Mouse (Mus musculus) megakaryocyte-erythroid progenitor cell, adult 5-6 weeks (primary cell): ENCODE measurements around the gene Nt5c1b. TPM values are rescaled to one million over a fixed set of nuclear protein-coding genes. Genes with fewer than 3 reads are reported as not detected.

Experiments used
- total RNA-seq, 2 experiments: library from RNA; stranded (forward) in 1 of 2; stranded (reverse) in 1 of 2; fragments of 200-1000, 215-1000 nt in 1 of 2; fragments of >200 nt in 1 of 2; fragmentation: Nextera tagmentation in 1 of 2; gene quantifications; 2 replicates each; pipeline ENCODE4 v1.2.3; 2014 to 2017

The Nt5c1b gene
- total RNA-seq, 2 experiments from 2014 or later: not detected

Other genes starting within 250 kb of the Nt5c1b start
- gene Rdh14, start 20.8 kb downstream of the Nt5c1b start, total RNA-seq (2014; fragmentation: Nextera tagmentation): 8.3 and 11.2 TPM in 2 replicates
- 10.5 and 12.0 TPM in 2 replicates for gene Rdh14, start 20.8 kb downstream of the Nt5c1b start, total RNA-seq (2017)